Mouse (Mus musculus): ENCODE data around the gene Ero1lb. TPM values are rescaled to one million over a fixed set of nuclear protein-coding genes. Genes with fewer than 3 reads are reported as not detected.
A peak's percentile ranks its signal among the peaks of the same experiment; 100 is the strongest.
"Not testable (repeated sequence)": the region's sequence is repeated elsewhere in the genome, so short reads cannot be mapped to it uniquely, and the experiment has no call there.

The Ero1lb gene
- polyA plus RNA-seq, 1 experiment from 2014 or later: 5.6 TPM

GRCm38 (mm10) chr13:12650877-12651176, 85.2 kb downstream of the Ero1lb start:
- H3K27ac ChIP-seq; H3K36me3 ChIP-seq; H3K9me3 ChIP-seq; H3K27me3 ChIP-seq (ENCODE audit: insufficient read depth, poor library complexity, severe bottlenecking); H3K4me1 ChIP-seq: not testable (repeated sequence)
- peak; percentile 75 for DNase-seq (ENCODE audit: low spot score)
- under 1% methylated on average over 13 of the region's 13 CpGs for WGBS
- H3K4me3 ChIP-seq: peak overlapping the region; percentile 46

Other genes with a start within 250 kb of the Ero1lb start
- 647 and 1,387 TPM in 2 replicates for gene Actn2, start 225.1 kb upstream of the Ero1lb start, polyA plus RNA-seq (2016; fragmentation: Nextera tagmentation; extraction: Ambion mirVana)
- gene Heatr1, start 170.8 kb upstream of the Ero1lb start, polyA plus RNA-seq (2016; fragmentation: Nextera tagmentation; extraction: Ambion mirVana): 21.1 and 25.7 TPM in 2 replicates
- 10.5 and 11.2 TPM in 2 replicates for gene Lgals8, start 100.9 kb upstream of the Ero1lb start, polyA plus RNA-seq (2016; fragmentation: Nextera tagmentation; extraction: Ambion mirVana)
- gene Edaradd, start 45.4 kb upstream of the Ero1lb start, polyA plus RNA-seq (2016; fragmentation: Nextera tagmentation; extraction: Ambion mirVana): 0.39 and 0.67 TPM in 2 replicates
- gene Prl2c3, start 234.2 kb downstream of the Ero1lb start, polyA plus RNA-seq (2016; fragmentation: Nextera tagmentation; extraction: Ambion mirVana): not detected in 2 replicates

Data from heart, embryonic 10.5 days (tissue).